Mouse (Mus musculus) layer of hippocampus, adult 18-20 months (tissue): ENCODE results near the gene 5031410I06Rik. TPM values are rescaled to one million over a fixed set of nuclear protein-coding genes. Genes with fewer than 3 reads are reported as not detected.
"Not testable (repeated sequence)": the region's sequence is repeated elsewhere in the genome, so short reads cannot be mapped to it uniquely, and the experiment has no call there.

Experiments
- DNase-seq, 2 experiments: peaks; one replicate each; pipeline ENCODE4 v3.0.0; 2022; ENCODE audit warnings: low spot score in 2 of 2
- long read RNA-seq: library from polyadenylated mRNA; stranded (forward); transcript quantifications from one replicate; pipeline ENCODE4 v2.0.0, GENCODE M21; 2021
- total RNA-seq, 2 experiments: library from RNA; stranded (reverse); gene quantifications; 2 replicates each; pipeline ENCODE4 v1.2.3; 2021

Gene 5031410I06Rik
- not detected for total RNA-seq
- long read RNA-seq = 0 reads

DNA sequence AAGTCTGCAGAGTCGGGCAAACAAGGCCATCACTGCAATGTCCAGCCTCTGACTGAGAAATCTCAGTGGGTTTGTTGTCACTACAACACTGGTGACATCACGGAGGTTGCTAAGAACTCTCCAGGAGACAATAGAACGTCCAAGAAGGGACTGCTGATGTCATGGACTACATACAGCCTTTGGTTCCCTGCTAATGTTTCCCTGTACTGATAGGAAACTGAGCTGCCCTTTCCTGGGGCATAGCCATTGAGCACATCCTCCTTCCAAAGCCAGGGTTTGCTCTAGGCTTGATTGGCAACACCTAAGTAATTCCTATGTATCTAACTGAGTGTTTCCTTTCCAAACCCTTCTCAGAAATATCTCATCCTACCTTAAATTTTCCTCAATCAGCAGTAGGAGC lies at the start of gene 5031410I06Rik:
5031410I06Rik (minus strand) TSS at position 101 of the 400 bp plus-strand sequence.
- not testable (repeated sequence) for DNase-seq

DNA sequence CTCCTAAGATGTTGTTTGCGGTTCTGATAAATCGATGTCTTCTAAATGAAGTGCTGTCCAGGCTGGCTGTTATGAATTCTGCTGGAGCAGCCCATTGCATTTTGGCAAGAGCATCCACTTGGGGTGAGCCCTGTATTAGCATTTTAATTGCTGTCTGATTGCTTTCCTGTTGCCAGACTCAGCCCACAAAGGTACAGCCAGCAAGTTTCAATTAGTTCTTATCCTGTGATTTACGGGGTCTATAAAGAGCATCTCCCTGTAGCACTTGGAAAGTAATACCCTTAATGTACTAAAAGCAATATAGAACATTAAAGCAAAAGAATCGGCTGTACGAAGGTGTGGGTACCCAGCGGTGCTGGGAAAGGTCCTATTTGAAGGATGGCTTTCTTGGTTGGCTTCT lies 37.7 kb upstream of the 5031410I06Rik start:
- DNase-seq = no peak

DNA sequence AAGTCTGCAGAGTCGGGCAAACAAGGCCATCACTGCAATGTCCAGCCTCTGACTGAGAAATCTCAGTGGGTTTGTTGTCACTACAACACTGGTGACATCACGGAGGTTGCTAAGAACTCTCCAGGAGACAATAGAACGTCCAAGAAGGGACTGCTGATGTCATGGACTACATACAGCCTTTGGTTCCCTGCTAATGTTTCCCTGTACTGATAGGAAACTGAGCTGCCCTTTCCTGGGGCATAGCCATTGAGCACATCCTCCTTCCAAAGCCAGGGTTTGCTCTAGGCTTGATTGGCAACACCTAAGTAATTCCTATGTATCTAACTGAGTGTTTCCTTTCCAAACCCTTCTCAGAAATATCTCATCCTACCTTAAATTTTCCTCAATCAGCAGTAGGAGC lies 16.2 kb upstream of the 5031410I06Rik start, which contains the start of gene Gm10220:
Gm10220 (minus strand) TSS at position 101 of the 400 bp plus-strand sequence.
- not testable (repeated sequence) for DNase-seq

DNA sequence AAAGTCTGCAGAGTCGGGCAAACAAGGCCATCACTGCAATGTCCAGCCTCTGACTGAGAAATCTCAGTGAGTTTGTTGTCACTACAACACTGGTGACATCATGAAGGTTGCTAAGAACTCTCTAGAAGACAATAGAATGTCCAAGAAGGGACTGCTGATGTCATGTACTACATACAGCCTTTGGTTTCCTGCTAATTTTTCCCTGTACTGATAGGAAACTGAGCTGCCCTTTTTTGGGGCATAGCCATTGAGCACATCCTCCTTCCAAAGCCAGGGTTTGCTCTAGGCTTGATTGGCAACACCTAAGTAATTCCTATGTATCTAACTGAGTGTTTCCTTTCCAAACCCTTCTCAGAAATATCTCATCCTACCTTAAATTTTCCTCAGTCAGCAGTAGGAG lies 16.0 kb downstream of the 5031410I06Rik start, which contains the start of gene Gm10471:
Gm10471 (minus strand) TSS at position 101 of the 400 bp plus-strand sequence.
- not testable (repeated sequence) for DNase-seq

DNA sequence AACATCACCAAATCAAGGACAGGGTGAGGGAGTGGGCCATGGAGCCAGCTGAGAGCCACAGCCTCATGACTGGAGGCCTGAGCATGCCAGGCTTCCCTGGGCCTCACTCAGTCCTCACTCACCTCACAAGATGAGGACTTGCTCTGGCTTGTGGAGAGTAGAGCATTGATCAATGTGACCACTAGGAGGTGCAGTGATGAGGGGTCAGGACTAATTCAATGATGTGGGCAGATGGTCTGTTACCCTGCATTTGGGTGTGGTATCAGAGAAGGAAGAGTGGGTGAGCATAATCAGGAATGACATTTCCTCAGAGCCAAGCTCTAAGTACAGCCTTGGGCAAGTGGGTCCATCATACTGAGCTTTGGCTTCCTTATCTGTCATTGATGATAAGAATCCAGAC lies 26.1 kb downstream of the 5031410I06Rik start:
- not testable (repeated sequence) for DNase-seq

DNA sequence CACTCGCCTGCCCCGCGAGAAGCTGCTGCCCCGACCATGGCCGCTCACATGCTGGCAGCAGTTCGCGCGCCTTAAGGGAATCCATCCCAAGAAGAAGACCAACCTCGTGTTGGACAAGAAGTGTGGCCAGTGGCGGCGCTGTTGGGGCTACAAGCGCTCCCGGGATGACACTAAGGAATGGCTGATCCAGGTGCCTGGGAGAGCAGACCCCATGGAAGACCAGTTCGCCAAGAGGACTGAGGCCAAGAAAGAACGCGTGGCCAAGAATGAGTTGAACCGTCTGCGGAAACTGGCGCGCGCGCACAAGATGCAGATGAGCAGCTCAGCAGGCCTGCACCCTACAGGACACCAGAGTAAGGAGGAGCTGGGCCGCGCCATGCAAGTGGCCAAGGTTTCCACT lies 34.4 kb downstream of the 5031410I06Rik start:
- no peak for DNase-seq

DNA sequence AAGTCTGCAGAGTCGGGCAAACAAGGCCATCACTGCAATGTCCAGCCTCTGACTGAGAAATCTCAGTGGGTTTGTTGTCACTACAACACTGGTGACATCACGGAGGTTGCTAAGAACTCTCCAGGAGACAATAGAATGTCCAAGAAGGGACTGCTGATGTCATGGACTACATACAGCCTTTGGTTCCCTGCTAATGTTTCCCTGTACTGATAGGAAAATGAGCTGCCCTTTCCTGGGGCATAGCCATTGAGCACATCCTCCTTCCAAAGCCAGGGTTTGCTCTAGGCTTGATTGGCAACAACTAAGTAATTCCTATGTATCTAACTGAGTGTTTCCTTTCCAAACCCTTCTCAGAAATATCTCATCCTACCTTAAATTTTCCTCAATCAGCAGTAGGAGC lies 46.7 kb downstream of the 5031410I06Rik start, which contains the start of gene Gm7347:
Gm7347 (minus strand) TSS at position 101 of the 400 bp plus-strand sequence.
- not testable (repeated sequence) for DNase-seq

Other genes starting within 250 kb of the 5031410I06Rik start
- not detected for gene Gm21663, start 163.0 kb downstream of the 5031410I06Rik start, total RNA-seq
- gene Gm21671, start 150.9 kb downstream of the 5031410I06Rik start, total RNA-seq = not detected
- gene Gm21680, start 132.7 kb downstream of the 5031410I06Rik start, total RNA-seq = not detected
- not detected for gene Gm21698, start 116.7 kb downstream of the 5031410I06Rik start, total RNA-seq
- under 1 TPM in 1 of 2 experiments, not detected in 1; 0.22 TPM for gene Gm1979, start 100.6 kb downstream of the 5031410I06Rik start, total RNA-seq
- gene Gm5862, start 82.4 kb downstream of the 5031410I06Rik start, total RNA-seq = not detected
- gene Speer4a, start 65.8 kb downstream of the 5031410I06Rik start, total RNA-seq = not detected
- not detected for gene Gm7347, start 46.8 kb downstream of the 5031410I06Rik start, total RNA-seq
- not detected for gene Gm10471, start 16.1 kb downstream of the 5031410I06Rik start, total RNA-seq
- gene Gm10220, start 16.1 kb upstream of the 5031410I06Rik start, total RNA-seq = not detected
- gene Gm7361, start 152.3 kb upstream of the 5031410I06Rik start, total RNA-seq = under 1 TPM; 0.28 to 0.37 TPM